Mouse (Mus musculus) subcutaneous adipose tissue, adult 2 months (tissue): ENCODE measurements around the gene Spp1. TPM values are rescaled to one million over a fixed set of nuclear protein-coding genes. Genes with fewer than 3 reads are reported as not detected.

Source experiments
- polyA plus RNA-seq: library from polyadenylated mRNA; depleted of rRNA; stranded (reverse); fragments of >200 nt; gene quantifications from 2 replicates; pipeline ENCODE4 v1.2.3, GENCODE M21; 2012; ENCODE audit warnings: low replicate concordance; rRNA removed

Spp1 gene
- 0.77 and 15.5 TPM in 2 replicates for polyA plus RNA-seq

DNA sequence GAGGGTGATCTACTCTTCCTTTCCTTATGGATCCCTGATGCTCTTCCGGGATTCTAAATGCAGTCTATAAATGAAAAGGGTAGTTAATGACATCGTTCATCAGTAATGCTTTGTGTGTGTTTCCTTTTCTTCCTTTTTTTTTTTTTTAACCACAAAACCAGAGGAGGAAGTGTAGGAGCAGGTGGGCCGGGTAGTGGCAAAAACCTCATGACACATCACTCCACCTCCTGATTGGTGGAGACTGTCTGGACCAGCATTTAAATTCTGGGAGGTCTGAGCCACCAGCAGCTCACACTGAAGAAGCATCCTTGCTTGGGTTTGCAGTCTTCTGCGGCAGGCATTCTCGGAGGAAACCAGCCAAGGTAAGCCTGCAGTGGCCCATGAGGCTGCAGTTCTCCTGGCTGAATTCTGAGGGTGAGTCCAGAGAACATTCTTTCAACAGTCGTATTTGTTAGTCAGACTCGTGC lies at the start of gene Spp1:
Spp1 (plus strand) TSS at position 284 of the 467 bp plus-strand sequence.

DNA sequence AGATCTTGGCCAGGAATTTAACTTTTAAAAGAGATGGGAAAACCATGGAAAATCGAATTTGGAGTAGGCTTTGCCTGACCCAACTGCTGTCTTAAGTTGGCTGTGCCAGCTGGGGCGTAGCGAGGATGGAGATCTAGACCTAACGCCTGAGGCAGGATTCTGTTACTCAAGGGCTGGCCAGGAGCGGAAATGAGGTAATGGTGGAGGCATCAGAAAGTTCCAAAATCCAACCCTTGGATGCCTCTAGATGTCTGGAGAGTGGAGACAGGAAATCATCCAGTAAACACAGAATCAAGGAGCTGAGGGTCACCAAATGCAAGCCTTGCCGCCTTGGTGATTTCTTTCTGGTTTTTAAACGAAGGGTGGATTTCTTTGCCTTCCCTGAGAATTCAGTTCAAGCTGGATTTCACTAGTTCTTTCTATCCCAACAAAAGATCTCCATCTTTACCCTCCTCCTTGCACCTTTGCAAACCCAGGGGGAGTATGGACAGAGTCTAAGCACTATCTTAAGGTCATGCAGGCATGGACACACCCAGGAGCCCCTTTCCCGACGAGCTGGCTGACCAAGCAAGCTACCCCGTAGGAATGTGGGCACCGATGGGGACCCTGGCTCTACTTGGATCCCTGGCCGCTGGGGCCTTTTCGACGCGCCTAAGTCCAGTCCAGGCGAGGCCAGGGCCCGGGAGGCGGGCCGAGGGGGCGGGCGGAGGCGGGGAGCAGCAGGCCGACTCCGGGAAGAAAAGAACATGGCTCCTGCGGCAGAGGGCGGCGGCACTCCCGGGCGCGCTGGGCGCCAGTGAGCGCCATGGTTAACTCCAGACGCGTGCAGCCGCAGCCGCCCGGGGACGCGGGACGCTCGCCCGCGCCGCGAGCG lies 24.2 kb downstream of the Spp1 start, which contains the start of gene Pkd2:
Pkd2 (plus strand) TSS at position 619 of the 874 bp plus-strand sequence.

Other genes starting within 250 kb of the Spp1 start
- gene Dmp1, start 232.5 kb upstream of the Spp1 start, polyA plus RNA-seq = 0.04 and 0.05 TPM in 2 replicates
- gene Ibsp, start 135.9 kb upstream of the Spp1 start, polyA plus RNA-seq = not detected in 2 replicates
- gene Mepe, start 109.8 kb upstream of the Spp1 start, polyA plus RNA-seq = not detected in 2 replicates
- gene Pkd2, start 24.3 kb downstream of the Spp1 start, polyA plus RNA-seq = 22.4 and 44.4 TPM in 2 replicates
- 1.1 and 1.6 TPM in 2 replicates for gene BC005561, start 73.2 kb downstream of the Spp1 start, polyA plus RNA-seq